Mouse (Mus musculus) cerebral cortex, adult 2 months (tissue): ENCODE data around the gene Sugp2.

Source experiments
- WGBS: fragments of 180-500 bp; shearing (Covaris S2); methylation state at CpG from one replicate; pipeline ENCODE4 v1.1.7; 2018; 5-methylcytosine and 5-hydroxymethylcytosine counted together

The Sugp2 gene

GRCm38 (mm10) chr8:70234080-70234780, at the start of gene Sugp2, which contains the start of gene Armc6:
Sugp2 (plus strand) TSS chr8:70234226.
Armc6 (minus strand) TSS chr8:70234466.
- under 1% methylated on average over 67 of the region's 67 CpGs for WGBS

- WGBS, result 85% methylated on average over 7 of the region's 7 CpGs
Measured at GRCm38 (mm10) chr8:70188707-70189106, 45.3 kb upstream of the Sugp2 start.

- WGBS, result 76% methylated on average over 5 of the region's 5 CpGs
Measured at GRCm38 (mm10) chr8:70193238-70193637, 40.8 kb upstream of the Sugp2 start.

- WGBS, result 91% methylated on average over 3 of the region's 3 CpGs
Measured at GRCm38 (mm10) chr8:70194191-70194590, 39.8 kb upstream of the Sugp2 start.

GRCm38 (mm10) chr8:70195762-70196161, 38.3 kb upstream of the Sugp2 start:
- WGBS, result 92% methylated on average over 2 of the region's 2 CpGs

GRCm38 (mm10) chr8:70197603-70198002, 36.4 kb upstream of the Sugp2 start:
- 70% methylated on average over 7 of the region's 7 CpGs for WGBS

GRCm38 (mm10) chr8:70200098-70200681, 33.8 kb upstream of the Sugp2 start:
- 11% methylated on average over 5 of the region's 5 CpGs for WGBS

GRCm38 (mm10) chr8:70201417-70201816, 32.6 kb upstream of the Sugp2 start:
- WGBS, result 66% methylated on average over 3 of the region's 3 CpGs

GRCm38 (mm10) chr8:70203072-70203471, 31.0 kb upstream of the Sugp2 start:
- 60% methylated on average over 4 of the region's 4 CpGs for WGBS

GRCm38 (mm10) chr8:70204757-70205156, 29.3 kb upstream of the Sugp2 start:
- 29% methylated on average over 1 of the region's 1 CpGs for WGBS

- WGBS, result 72% methylated on average over 1 of the region's 1 CpGs
Measured at GRCm38 (mm10) chr8:70208130-70208529, 25.9 kb upstream of the Sugp2 start.

GRCm38 (mm10) chr8:70210538-70210937, 23.5 kb upstream of the Sugp2 start:
- 20% methylated on average over 8 of the region's 8 CpGs for WGBS

GRCm38 (mm10) chr8:70211275-70211674, 22.8 kb upstream of the Sugp2 start:
- WGBS, result 46% methylated on average over 1 of the region's 1 CpGs

GRCm38 (mm10) chr8:70211726-70212111, 22.3 kb upstream of the Sugp2 start:
- under 1% methylated on average over 31 of the region's 31 CpGs for WGBS

GRCm38 (mm10) chr8:70212112-70213055, 21.6 kb upstream of the Sugp2 start, which contains the start of gene Slc25a42:
Slc25a42 (minus strand) TSS chr8:70212305.
- under 1% methylated on average over 66 of the region's 66 CpGs for WGBS

GRCm38 (mm10) chr8:70214411-70214810, 19.6 kb upstream of the Sugp2 start:
- WGBS, result 76% methylated on average over 3 of the region's 3 CpGs

GRCm38 (mm10) chr8:70215092-70215491, 18.9 kb upstream of the Sugp2 start:
- WGBS, result 77% methylated on average over 5 of the region's 5 CpGs

- 64% methylated on average over 3 of the region's 3 CpGs for WGBS
Measured at GRCm38 (mm10) chr8:70216161-70216560, 17.9 kb upstream of the Sugp2 start.

GRCm38 (mm10) chr8:70216566-70216965, 17.5 kb upstream of the Sugp2 start:
- WGBS, result 62% methylated on average over 1 of the region's 1 CpGs

- 44% methylated on average over 5 of the region's 5 CpGs for WGBS
Measured at GRCm38 (mm10) chr8:70219107-70219684, 14.8 kb upstream of the Sugp2 start.

- 82% methylated on average over 8 of the region's 8 CpGs for WGBS
Measured at GRCm38 (mm10) chr8:70220236-70220840, 13.7 kb upstream of the Sugp2 start.
